Mouse (Mus musculus) ES-Bruce4 (cell line): ENCODE data around the gene Kdelr1. TPM values are rescaled to one million over a fixed set of nuclear protein-coding genes. Genes with fewer than 3 reads are reported as not detected.

Experiments used
- H3K27ac ChIP-seq: 2 replicates; pipeline ENCODE4 v1.5.1; 2012; ENCODE audit warnings: low read length, inconsistent platforms; ENCODE audit not compliant: insufficient read depth
- H3K27me3 ChIP-seq: 2 replicates; pipeline ENCODE4 v1.6.1; 2012; ENCODE audit warnings: mild to moderate bottlenecking, low read length, inconsistent platforms; ENCODE audit not compliant: control insufficient read depth, poor library complexity, insufficient read depth, severe bottlenecking
- H3K36me3 ChIP-seq: 2 replicates; pipeline ENCODE4 v1.6.1; 2012; ENCODE audit warnings: inconsistent platforms, mild to moderate bottlenecking, low read length, moderate library complexity; ENCODE audit not compliant: control insufficient read depth, poor library complexity, insufficient read depth, severe bottlenecking
- H3K4me1 ChIP-seq: one replicate; pipeline ENCODE4 v1.8.1; 2011; ENCODE audit warnings: low read length; ENCODE audit not compliant: control insufficient read depth, insufficient read depth
- H3K4me3 ChIP-seq: 2 replicates; pipeline ENCODE4 v1.5.1; 2011; ENCODE audit warnings: low read depth, mild to moderate bottlenecking, low read length
- H3K9ac ChIP-seq: 2 replicates; pipeline ENCODE4 v1.6.1; 2012; ENCODE audit warnings: low read depth, mild to moderate bottlenecking, inconsistent platforms; ENCODE audit not compliant: poor library complexity, severe bottlenecking
- H3K9me3 ChIP-seq: replicated peaks from 2 replicates; pipeline ENCODE4 v1.6.1; 2012; ENCODE audit warnings: mild to moderate bottlenecking, low read length, inconsistent platforms; ENCODE audit not compliant: control insufficient read depth, poor library complexity, insufficient read depth, severe bottlenecking
- CTCF ChIP-seq: IDR thresholded peaks from one replicate; pipeline ENCODE4 v1.8.1; 2011; ENCODE audit warnings: low read depth, low read length
- EP300 ChIP-seq: IDR thresholded peaks from 2 replicates; pipeline ENCODE4 v1.6.1; 2011; ENCODE audit warnings: low read depth, low read length; ENCODE audit not compliant: insufficient read depth
- POLR2A ChIP-seq: IDR thresholded peaks from one replicate; pipeline ENCODE4 v1.8.1; 2011; ENCODE audit warnings: low read length; ENCODE audit not compliant: insufficient read depth
- polyA plus RNA-seq: library from polyadenylated mRNA; stranded (reverse); fragments of >200 nt; gene quantifications from 2 replicates; pipeline ENCODE4 v1.2.4, GENCODE M21; 2011; ENCODE audit warnings: low read depth; ENCODE audit not compliant: missing spikeins, insufficient read depth, insufficient read length

Gene Kdelr1
- polyA plus RNA-seq, 1 experiment = 102 TPM

DNA sequence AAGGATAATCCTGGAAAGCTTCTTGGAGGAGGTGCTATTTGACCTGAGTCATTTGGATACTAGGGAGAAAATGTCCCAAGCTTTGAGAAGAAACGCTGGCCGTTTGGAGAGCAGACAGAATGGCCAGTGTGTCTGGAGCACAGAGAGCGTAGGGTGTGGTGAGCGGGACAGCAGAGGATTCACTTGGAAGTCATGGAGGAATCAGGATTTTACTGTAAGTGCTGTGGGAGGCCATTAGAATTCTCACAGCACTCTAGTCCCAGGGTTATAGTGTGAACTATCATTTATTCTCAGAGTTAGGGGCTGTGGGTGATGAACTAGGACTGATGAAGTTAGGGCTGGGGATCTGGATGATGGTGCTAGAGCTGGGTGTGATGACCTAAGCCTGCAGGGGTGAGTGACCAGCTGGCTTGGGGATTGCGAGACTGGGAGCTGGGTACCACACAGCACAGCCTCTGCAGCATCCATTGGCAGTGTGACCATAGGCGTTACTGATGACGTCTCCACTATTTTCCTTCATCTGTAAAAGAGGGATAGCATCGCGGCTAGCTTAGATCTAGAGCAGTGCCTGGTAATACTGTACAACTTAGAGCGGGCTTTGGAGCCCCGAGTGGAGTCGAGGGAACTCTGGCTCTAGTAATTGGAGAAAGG, 49.5 kb downstream of the Kdelr1 start:
- Histone ChIP-seq H3K9me3 (no peaks in the 10 kb centered on the region), H3K36me3 (no peaks in the 10 kb centered on the region), H3K9ac (peak overlapping the region; percentile 25; the same call in 1 of the 2 replicates), H3K27me3 (no peaks in the 10 kb centered on the region), H3K4me1 (peaks cover 2% of the 10 kb centered on the region), H3K4me3 (no peak overlapping the region), H3K27ac (no peak overlapping the region; the same call in 1 of the 2 replicates)
- TF ChIP-seq EP300 = no peak
- TF ChIP-seq POLR2A = no peak
- no peak for TF ChIP-seq CTCF

DNA sequence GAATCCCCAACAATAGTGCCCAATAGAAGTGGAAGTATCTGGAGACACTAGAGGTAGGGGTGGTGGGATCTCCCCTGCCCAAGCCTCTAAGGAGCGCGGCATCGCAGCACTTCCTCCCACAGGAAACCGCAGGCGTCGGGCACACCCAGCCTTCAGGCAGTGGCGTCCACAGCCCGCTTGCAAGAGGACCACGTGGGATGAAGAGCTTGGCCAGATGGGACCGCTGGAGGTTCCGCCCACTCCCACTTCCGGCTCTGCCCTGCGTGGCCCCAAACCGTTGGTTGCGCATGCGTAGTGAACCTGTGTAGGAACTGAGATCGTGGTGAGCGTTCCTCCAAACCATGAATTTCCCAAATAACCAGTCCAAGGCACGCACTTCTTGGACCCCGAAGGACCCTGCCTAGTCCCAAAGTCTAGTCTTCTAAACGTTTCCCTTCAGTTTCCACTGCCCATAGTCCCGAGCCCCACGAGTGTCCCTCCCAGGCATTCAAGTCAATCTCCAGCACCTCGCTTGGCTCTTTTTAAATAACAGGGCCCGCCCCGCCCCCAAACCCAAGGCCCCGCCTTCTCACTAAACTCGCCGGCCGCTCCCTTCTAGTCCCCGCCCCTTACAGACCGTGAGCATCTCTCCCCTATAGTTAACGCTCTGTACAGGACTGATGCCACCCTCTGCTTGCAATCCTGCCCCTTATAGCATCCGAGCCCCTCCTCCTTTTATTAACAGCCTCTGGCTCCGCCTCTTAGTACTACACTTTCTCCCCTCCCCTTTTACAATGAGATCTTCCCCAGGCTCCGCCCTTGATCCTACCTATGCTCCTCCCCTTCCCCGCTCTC, 50.6 kb downstream of the Kdelr1 start:
- H3K27me3 ChIP-seq = no peaks in the 10 kb centered on the region
- no peaks in the 10 kb centered on the region for H3K9me3 ChIP-seq
- TF ChIP-seq CTCF (no peak), EP300 (peak; percentile 77), POLR2A (peak; percentile 94)
- H3K36me3 ChIP-seq = no peaks in the 10 kb centered on the region
- peak overlapping the region; percentile 50 for H3K9ac ChIP-seq
- H3K4me3 ChIP-seq = peak overlapping the region; percentile 92
- peaks cover 2% of the 10 kb centered on the region for H3K4me1 ChIP-seq
- H3K27ac ChIP-seq = peak overlapping the region; percentile 88

- no peak for TF ChIP-seq CTCF
- peak; percentile 49 for TF ChIP-seq POLR2A
- H3K36me3 ChIP-seq = no peaks in the 10 kb centered on the region
- H3K27me3 ChIP-seq = no peaks in the 10 kb centered on the region
- peak within 1 kb of the TSS; percentile 92 for H3K4me3 ChIP-seq
- peaks cover 2% of the 10 kb centered on the region for H3K4me1 ChIP-seq
- H3K9me3 ChIP-seq = no peaks in the 10 kb centered on the region
- H3K9ac ChIP-seq = peak within 1 kb of the TSS; percentile 50
- H3K27ac ChIP-seq = peak within 1 kb of the TSS; percentile 88
These were observed 51.3 kb downstream of the Kdelr1 start, which contains the start of gene Ccdc114 for GRCm38 (mm10) chr7:45923762-45924428. Gene Ccdc114, plus strand, starts transcription at chr7:45924072.

DNA sequence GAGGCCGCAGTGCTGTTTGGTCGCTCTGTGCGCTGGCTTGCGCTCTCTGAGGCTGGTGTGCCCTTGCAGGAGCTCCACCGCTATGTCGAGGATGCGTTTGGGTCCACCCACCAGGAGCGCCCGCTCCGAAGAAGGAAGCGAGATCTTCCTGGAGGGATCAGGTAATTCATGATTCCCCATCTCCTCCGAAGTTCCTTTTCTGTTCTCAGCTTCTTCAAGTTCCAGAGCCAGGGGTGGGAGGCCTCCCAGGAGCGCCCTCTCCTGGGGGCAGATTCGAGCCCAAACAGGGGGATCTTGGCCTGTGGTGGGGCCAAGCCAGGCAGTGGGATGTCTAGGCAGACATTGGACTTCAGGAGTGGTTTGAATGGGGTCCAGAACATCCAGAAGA, 51.9 kb downstream of the Kdelr1 start:
- Histone ChIP-seq H3K27me3 (no peaks in the 10 kb centered on the region), H3K9ac (peak overlapping the region; percentile 23), H3K4me1 (peaks cover 2% of the 10 kb centered on the region)

DNA sequence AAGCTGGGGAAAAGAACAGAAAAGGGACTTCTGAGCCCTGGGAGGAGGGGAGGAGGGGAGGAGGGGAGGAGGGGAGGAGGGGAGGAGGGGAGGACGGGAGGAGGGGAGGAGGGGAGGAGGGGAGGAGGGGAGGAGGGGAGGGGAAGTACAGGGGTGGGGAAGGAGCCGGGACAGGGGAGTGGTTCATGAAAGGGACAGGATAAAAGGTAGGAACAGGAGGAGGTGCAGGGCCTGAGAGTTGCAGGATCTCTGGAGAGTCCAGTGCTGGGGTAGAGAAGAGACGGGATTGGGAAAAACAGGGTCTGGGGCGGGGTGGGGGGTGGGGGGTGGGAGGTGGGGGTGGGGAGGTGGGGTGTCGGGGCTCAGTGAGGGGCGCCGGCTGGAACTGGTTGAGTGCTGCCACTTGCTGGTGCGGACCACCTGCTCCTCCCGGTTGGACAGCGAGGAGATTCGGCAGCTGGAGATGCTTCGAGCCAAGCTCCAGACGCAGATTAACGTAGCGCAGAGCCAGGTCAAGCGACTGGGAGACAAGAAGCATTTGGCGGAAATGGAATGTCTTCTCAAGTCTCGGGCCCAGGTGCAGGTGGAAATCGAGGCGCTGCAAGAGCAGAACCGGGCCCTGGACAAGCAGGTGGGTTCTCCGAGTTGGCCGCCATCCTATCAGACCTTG, 56.2 kb downstream of the Kdelr1 start:
- TF ChIP-seq CTCF (no peak), EP300 (0 out of 2 replicates have a peak, but pooled peaks have one; percentile 9)
- Histone ChIP-seq H3K27me3 (no peaks in the 10 kb centered on the region), H3K4me1 (no peaks in the 10 kb centered on the region), H3K27ac (no peak overlapping the region), H3K9me3 (no peaks in the 10 kb centered on the region), H3K9ac (peak overlapping the region; percentile 31), H3K36me3 (no peaks in the 10 kb centered on the region), H3K4me3 (peak overlapping the region; percentile 62)

More for the DNA sequence above, 51.9 kb downstream of the Kdelr1 start:
- Histone ChIP-seq H3K9me3 (no peaks in the 10 kb centered on the region), H3K27ac (peak overlapping the region; percentile 7; the same call in 1 of the 2 replicates), H3K4me3 (peak overlapping the region; percentile 83), H3K36me3 (no peaks in the 10 kb centered on the region)
- TF ChIP-seq CTCF (peak; percentile 66), EP300 (no peak)
